Mouse (Mus musculus) neural tube, embryonic 12.5 days (tissue): ENCODE results near the gene Heatr3. TPM values are rescaled to one million over a fixed set of nuclear protein-coding genes. Genes with fewer than 3 reads are reported as not detected.

Source experiments
- ATAC-seq: fragments of 200-750 bp; cut with Nextera tagmentation; 2 replicates; pipeline ENCODE4 v1.8.0; 2017; ENCODE audit warnings: low read depth, mild to moderate bottlenecking, moderate TSS enrichment, moderate library complexity; ENCODE audit not compliant: low FRiP score
- H3K27ac ChIP-seq: fragments of 300-500 bp; sonication (generic); 2 replicates; pipeline ENCODE4 v1.5.1; 2016
- H3K27me3 ChIP-seq: fragments of 300-500 bp; sonication (generic); replicated peaks from 2 replicates; pipeline ENCODE4 v1.6.1; 2016; ENCODE audit warnings: mild to moderate bottlenecking
- H3K36me3 ChIP-seq: fragments of 300-500 bp; sonication (generic); 2 replicates; pipeline ENCODE4 v1.6.1; 2016; ENCODE audit warnings: mild to moderate bottlenecking
- H3K4me1 ChIP-seq: fragments of 300-500 bp; sonication (generic); 2 replicates; pipeline ENCODE4 v1.6.1; 2016
- H3K4me2 ChIP-seq: fragments of 300-500 bp; sonication (generic); replicated peaks from 2 replicates; pipeline ENCODE4 v1.6.1; 2016; ENCODE audit warnings: mild to moderate bottlenecking
- H3K4me3 ChIP-seq: fragments of 300-500 bp; sonication (generic); 2 replicates; pipeline ENCODE4 v1.5.1; 2016
- H3K9ac ChIP-seq: fragments of 300-500 bp; sonication (generic); 2 replicates; pipeline ENCODE4 v1.6.1; 2016; ENCODE audit warnings: mild to moderate bottlenecking
- H3K9me3 ChIP-seq: fragments of 300-500 bp; sonication (generic); 2 replicates; pipeline ENCODE4 v1.6.1; 2016; ENCODE audit warnings: mild to moderate bottlenecking
- WGBS: fragments of 180-500 bp; shearing (Covaris S2); methylation state at CpG from one replicate; pipeline ENCODE4 v1.1.7; 2016; 5-methylcytosine and 5-hydroxymethylcytosine counted together
- polyA plus RNA-seq: library from polyadenylated mRNA; unstranded; fragments of >200 nt; fragmentation: Nextera tagmentation; extraction: Ambion mirVana; gene quantifications from 2 replicates; pipeline ENCODE4 v1.2.1, GENCODE M21; 2016

Heatr3 gene
- polyA plus RNA-seq, 1 experiment from 2014 or later = 46.6 TPM

GRCm38 (mm10) chr8:88139256-88139655 lies 1.6 kb downstream of the Heatr3 start:
- H3K4me3 ChIP-seq = no peak overlapping the region
- no peak overlapping the region for H3K4me2 ChIP-seq
- WGBS = 93% methylated on average over 3 of the region's 3 CpGs
- no peaks in the 10 kb centered on the region for H3K9me3 ChIP-seq
- H3K27me3 ChIP-seq = no peaks in the 10 kb centered on the region
- H3K9ac ChIP-seq = no peak overlapping the region
- H3K36me3 ChIP-seq = peaks cover 41% of the 10 kb centered on the region
- H3K27ac ChIP-seq = no peak overlapping the region
- H3K4me1 ChIP-seq = peaks cover 16% of the 10 kb centered on the region; the same call in 1 of the 2 replicates
- no peak for ATAC-seq

- WGBS = 96% methylated on average over 3 of the region's 3 CpGs
- Histone ChIP-seq H3K9ac (no peak overlapping the region), H3K4me2 (no peak overlapping the region), H3K4me1 (peaks cover 16% of the 10 kb centered on the region; the same call in 1 of the 2 replicates), H3K36me3 (peaks cover 32% of the 10 kb centered on the region), H3K9me3 (no peaks in the 10 kb centered on the region), H3K27ac (no peak overlapping the region), H3K27me3 (no peaks in the 10 kb centered on the region), H3K4me3 (no peak overlapping the region)
- no peak for ATAC-seq
These were observed 4.0 kb downstream of the Heatr3 start for GRCm38 (mm10) chr8:88141629-88142028.

- Histone ChIP-seq H3K27me3 (no peaks in the 10 kb centered on the region), H3K27ac (no peak overlapping the region), H3K9me3 (no peaks in the 10 kb centered on the region), H3K4me3 (no peak overlapping the region), H3K4me1 (peaks cover 10% of the 10 kb centered on the region; the same call in 1 of the 2 replicates), H3K36me3 (peaks cover 52% of the 10 kb centered on the region), H3K9ac (no peak overlapping the region), H3K4me2 (no peak overlapping the region)
- 92% methylated on average over 5 of the region's 5 CpGs for WGBS
- ATAC-seq = no peak
These were observed 6.4 kb downstream of the Heatr3 start for GRCm38 (mm10) chr8:88144041-88144440.

- Histone ChIP-seq H3K9ac (no peak overlapping the region), H3K36me3 (peaks cover 57% of the 10 kb centered on the region), H3K27ac (no peak overlapping the region), H3K27me3 (no peaks in the 10 kb centered on the region), H3K4me2 (no peak overlapping the region), H3K4me1 (no peaks in the 10 kb centered on the region), H3K9me3 (no peaks in the 10 kb centered on the region), H3K4me3 (no peak overlapping the region)
- ATAC-seq = no peak
- 96% methylated on average over 6 of the region's 6 CpGs for WGBS
These were observed 13.3 kb downstream of the Heatr3 start for GRCm38 (mm10) chr8:88150910-88151371.

- Histone ChIP-seq H3K4me3 (no peak overlapping the region), H3K4me1 (no peaks in the 10 kb centered on the region), H3K9me3 (no peaks in the 10 kb centered on the region), H3K9ac (no peak overlapping the region), H3K4me2 (no peak overlapping the region), H3K27me3 (no peaks in the 10 kb centered on the region), H3K27ac (no peak overlapping the region), H3K36me3 (peaks cover 80% of the 10 kb centered on the region)
- 93% methylated on average over 10 of the region's 10 CpGs for WGBS
- ATAC-seq = no peak
These were observed 22.8 kb downstream of the Heatr3 start for GRCm38 (mm10) chr8:88160237-88160995.

GRCm38 (mm10) chr8:88161439-88161838 lies 23.8 kb downstream of the Heatr3 start:
- Histone ChIP-seq H3K27me3 (no peaks in the 10 kb centered on the region), H3K27ac (no peak overlapping the region), H3K4me2 (no peak overlapping the region), H3K4me1 (no peaks in the 10 kb centered on the region), H3K36me3 (peaks cover 80% of the 10 kb centered on the region), H3K4me3 (no peak overlapping the region), H3K9me3 (no peaks in the 10 kb centered on the region), H3K9ac (no peak overlapping the region)
- WGBS = 77% methylated on average over 5 of the region's 5 CpGs
- ATAC-seq = no peak

GRCm38 (mm10) chr8:88175264-88175663 lies 37.6 kb downstream of the Heatr3 start:
- no peaks in the 10 kb centered on the region for H3K9me3 ChIP-seq
- no peak overlapping the region for H3K4me3 ChIP-seq
- WGBS = 92% methylated on average over 7 of the region's 7 CpGs

GRCm38 (mm10) chr8:88177291-88177690 lies 39.6 kb downstream of the Heatr3 start:
- Histone ChIP-seq H3K36me3 (peaks cover 9% of the 10 kb centered on the region; the same call in 1 of the 2 replicates), H3K4me1 (no peaks in the 10 kb centered on the region), H3K4me2 (no peak overlapping the region), H3K27ac (no peak overlapping the region), H3K4me3 (no peak overlapping the region), H3K9ac (no peak overlapping the region), H3K9me3 (no peaks in the 10 kb centered on the region), H3K27me3 (no peaks in the 10 kb centered on the region)
- 94% methylated on average over 8 of the region's 8 CpGs for WGBS
- no peak for ATAC-seq

More at GRCm38 (mm10) chr8:88175264-88175663, 37.6 kb downstream of the Heatr3 start:
- Histone ChIP-seq H3K36me3 (peaks cover 19% of the 10 kb centered on the region), H3K27me3 (no peaks in the 10 kb centered on the region), H3K4me2 (no peak overlapping the region), H3K9ac (no peak overlapping the region), H3K4me1 (no peaks in the 10 kb centered on the region), H3K27ac (no peak overlapping the region)
- ATAC-seq = no peak

GRCm38 (mm10) chr8:88183121-88183520 lies 45.5 kb downstream of the Heatr3 start:
- WGBS = 79% methylated on average over 2 of the region's 2 CpGs
- no peaks in the 10 kb centered on the region for H3K4me1 ChIP-seq
- no peaks in the 10 kb centered on the region for H3K9me3 ChIP-seq
- no peak overlapping the region for H3K4me2 ChIP-seq
- no peak overlapping the region for H3K9ac ChIP-seq
- ATAC-seq = no peak
- H3K27me3 ChIP-seq = no peaks in the 10 kb centered on the region
- no peaks in the 10 kb centered on the region for H3K36me3 ChIP-seq
- no peak overlapping the region for H3K4me3 ChIP-seq
- H3K27ac ChIP-seq = no peak overlapping the region

GRCm38 (mm10) chr8:88184914-88185313 lies 47.3 kb downstream of the Heatr3 start:
- Histone ChIP-seq H3K9me3 (no peaks in the 10 kb centered on the region), H3K4me2 (no peak overlapping the region), H3K4me1 (no peaks in the 10 kb centered on the region), H3K4me3 (no peak overlapping the region), H3K27ac (no peak overlapping the region), H3K27me3 (no peaks in the 10 kb centered on the region), H3K9ac (no peak overlapping the region), H3K36me3 (no peaks in the 10 kb centered on the region)
- WGBS = 91% methylated on average over 1 of the region's 1 CpGs
- no peak for ATAC-seq

- ATAC-seq = no peak
- H3K27ac ChIP-seq = no peak overlapping the region
- no peaks in the 10 kb centered on the region for H3K27me3 ChIP-seq
- H3K9ac ChIP-seq = no peak overlapping the region
- H3K9me3 ChIP-seq = no peaks in the 10 kb centered on the region
- H3K36me3 ChIP-seq = no peaks in the 10 kb centered on the region
- no peak overlapping the region for H3K4me2 ChIP-seq
- no peaks in the 10 kb centered on the region for H3K4me1 ChIP-seq
- no peak overlapping the region for H3K4me3 ChIP-seq
- 85% methylated on average over 6 of the region's 6 CpGs for WGBS
These were observed 48.1 kb downstream of the Heatr3 start for GRCm38 (mm10) chr8:88185716-88186115.

GRCm38 (mm10) chr8:88197328-88197727 lies 59.7 kb downstream of the Heatr3 start:
- Histone ChIP-seq H3K36me3 (no peaks in the 10 kb centered on the region), H3K4me1 (peaks cover 22% of the 10 kb centered on the region), H3K9me3 (no peaks in the 10 kb centered on the region), H3K27me3 (no peaks in the 10 kb centered on the region), H3K9ac (no peak overlapping the region), H3K27ac (no peak overlapping the region), H3K4me3 (no peak overlapping the region), H3K4me2 (no peak overlapping the region)
- 68% methylated on average over 3 of the region's 3 CpGs for WGBS
- ATAC-seq = no peak

GRCm38 (mm10) chr8:88198551-88198944 lies 60.9 kb downstream of the Heatr3 start:
- peak overlapping the region; percentile 97 for H3K4me2 ChIP-seq
- peak overlapping the region; percentile 93 for H3K4me3 ChIP-seq
- peaks cover 26% of the 10 kb centered on the region for H3K4me1 ChIP-seq
- H3K9me3 ChIP-seq = no peaks in the 10 kb centered on the region
- H3K27me3 ChIP-seq = no peaks in the 10 kb centered on the region
- H3K27ac ChIP-seq = peak overlapping the region; percentile 93
- ATAC-seq = no peak
- H3K36me3 ChIP-seq = no peaks in the 10 kb centered on the region
- H3K9ac ChIP-seq = peak overlapping the region; percentile 88
- WGBS = under 1% methylated on average over 10 of the region's 10 CpGs
